In genomic region chr3:98063186-98063771, GRCm38 (mm10) we compare ENCODE assay signal across 7 mouse cellular contexts. TPM values are rescaled to one million over a fixed set of nuclear protein-coding genes. Genes with fewer than 3 reads are reported as not detected.
DNase-seq lines count a peak whose midpoint lies in the region; ATAC-seq lines count a peak whose summit lies in the region.

No protein-coding gene starts in this region.

- no peaks in the 10 kb centered on the region for H3K9me3 ChIP-seq in hindbrain, embryonic 16.5 days (ENCODE audit: control insufficient read depth, low read length)
- no peaks in the 10 kb centered on the region for H3K9me3 ChIP-seq in midbrain, embryonic 15.5 days

- peaks cover 37% of the 10 kb centered on the region for H3K4me1 ChIP-seq in hindbrain, embryonic 16.5 days (ENCODE audit: control insufficient read depth, insufficient read depth, low read depth, low read length)
- peaks cover 46% of the 10 kb centered on the region for H3K4me1 ChIP-seq in midbrain, embryonic 15.5 days

- no peak overlapping the region for H3K4me3 ChIP-seq in hindbrain, embryonic 16.5 days (ENCODE audit: low read length)
- no peak overlapping the region for H3K4me3 ChIP-seq in midbrain, embryonic 15.5 days

- 31% methylated on average over 8 of the region's 8 CpGs for WGBS in hindbrain, embryonic 16.5 days
- WGBS in midbrain, embryonic 15.5 days: 24% methylated on average over 8 of the region's 8 CpGs

- intact Hi-C loops in gastrocnemius, postnatal 14 days (cut with DNase I; ENCODE audit: low total_unique reads): no loop called here

- H3K27me3 ChIP-seq in hindbrain, embryonic 16.5 days (replicated peaks; ENCODE audit: control insufficient read depth, insufficient read depth, low read length): no peaks in the 10 kb centered on the region
- H3K27me3 ChIP-seq in midbrain, embryonic 15.5 days (replicated peaks): no peaks in the 10 kb centered on the region

- H3K27ac ChIP-seq in hindbrain, embryonic 16.5 days (ENCODE audit: low read depth, low read length): peak overlapping the region; percentile 72
- H3K27ac ChIP-seq in midbrain, embryonic 15.5 days: peak overlapping the region; percentile 71

- H3K36me3 ChIP-seq in hindbrain, embryonic 16.5 days (ENCODE audit: control insufficient read depth, insufficient read depth, low read length): no peaks in the 10 kb centered on the region
- no peaks in the 10 kb centered on the region for H3K36me3 ChIP-seq in midbrain, embryonic 15.5 days (replicated peaks)

- H3K4me2 ChIP-seq in hindbrain, embryonic 16.5 days (ENCODE audit: low read length): peak overlapping the region; percentile 16
- H3K4me2 ChIP-seq in midbrain, embryonic 15.5 days: peak overlapping the region; percentile 7; the same call in 1 of the 2 replicates

- DNase-seq in Muller cell, postnatal 12 days (ENCODE audit: inconsistent ontology term): peak; percentile 94
- DNase-seq in gastrocnemius, postnatal 14 days: peak; percentile 59
- DNase-seq in liver: peak; percentile 29
- DNase-seq in testis, postnatal 14 days (ENCODE audit: low spot score): peak; percentile 41

- no peak overlapping the region for H3K9ac ChIP-seq in hindbrain, embryonic 16.5 days (ENCODE audit: low read depth, low read length)
- H3K9ac ChIP-seq in midbrain, embryonic 15.5 days: no peak overlapping the region

- peak; percentile 67 for ATAC-seq in common myeloid progenitor, adult 5-6 weeks (replicated peaks; ENCODE audit: low read depth, poor library complexity, severe bottlenecking)
- peak; percentile 74 for ATAC-seq in hindbrain, embryonic 16.5 days
- ATAC-seq in midbrain, embryonic 15.5 days (replicated peaks): peak; percentile 60

RNA-seq across cellular contexts. Expression of gene Notch2, which starts 50.0 kb away (rescaled TPM):
- total RNA-seq in common myeloid progenitor, adult 5-6 weeks (2017): 41.1 and 48.9 TPM in 2 replicates
- 10 to 100 TPM; 19.0 to 21.1 TPM for total RNA-seq in gastrocnemius, postnatal 14 days (2021)
- 7.6 and 12.1 TPM in 2 replicates for polyA plus RNA-seq in hindbrain, embryonic 16.5 days (2015; fragmentation: Nextera tagmentation; extraction: Ambion mirVana)
- 9.0 and 10.4 TPM in 2 replicates for polyA plus RNA-seq in midbrain, embryonic 15.5 days (2015; fragmentation: Nextera tagmentation; extraction: Ambion mirVana)

Comparison
In these comparisons a context has a peak if more than half of its experiments do, and no peak if none do; other contexts are left out.
1. DNase-seq: peak in every context shown above with its lines; median percentile 94 in Muller cell, postnatal 12 days; 59 in gastrocnemius, postnatal 14 days; 41 in testis, postnatal 14 days; 29 in liver.